Mouse (Mus musculus) thymus, postnatal 25 days (tissue): ENCODE data around the gene Trmt5.

Experiments
- DNase-seq: peaks from one replicate; pipeline ENCODE4 v3.0.0; 2022

Trmt5 gene

GRCm38 (mm10) chr12:73269531-73269930 is 17.0 kb downstream of the Trmt5 start:
- no peak for DNase-seq

DNA sequence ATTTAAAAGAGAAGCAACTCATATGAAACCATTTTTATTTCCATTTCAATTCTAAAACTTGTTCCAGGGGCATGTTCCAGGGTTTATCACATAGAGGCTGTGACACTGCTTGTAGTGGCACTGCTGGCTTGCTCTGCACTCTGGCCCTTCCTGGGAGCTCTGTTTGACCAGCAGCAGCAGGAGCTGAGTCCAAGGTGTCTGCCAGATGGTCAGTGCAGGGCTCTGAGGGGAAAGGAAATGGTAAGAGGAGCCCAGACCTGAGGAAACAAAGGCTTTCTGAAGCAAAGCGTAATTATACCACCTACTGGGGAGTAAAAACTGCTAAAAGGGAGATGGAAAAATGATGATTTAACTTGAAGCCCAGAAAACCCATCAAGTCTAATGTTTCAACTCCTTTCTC is 18.0 kb downstream of the Trmt5 start:
- no peak for DNase-seq

DNA sequence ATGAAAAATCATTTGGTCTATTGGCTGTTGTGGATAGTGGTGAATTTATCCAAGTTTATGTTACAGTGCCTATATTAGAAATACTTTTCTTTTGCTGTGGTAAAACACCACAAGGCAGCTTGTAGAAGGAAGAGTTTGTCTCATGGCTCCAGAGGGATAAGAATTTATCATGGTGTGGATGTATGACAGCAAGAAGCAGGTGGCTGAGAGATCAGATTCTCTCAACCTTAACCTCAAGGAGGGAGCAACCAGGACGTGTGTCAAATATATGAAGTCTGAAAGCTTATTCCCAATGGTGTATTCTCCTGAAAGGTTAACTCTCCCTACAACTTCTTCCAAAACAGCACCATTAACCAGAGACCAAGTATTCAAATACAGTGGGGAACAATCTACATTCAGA is 19.9 kb downstream of the Trmt5 start:
- no peak for DNase-seq

- DNase-seq: no peak
Measured at GRCm38 (mm10) chr12:73265381-73265978, 21.0 kb downstream of the Trmt5 start.

GRCm38 (mm10) chr12:73260339-73260738 is 26.2 kb downstream of the Trmt5 start:
- DNase-seq: no peak

GRCm38 (mm10) chr12:73259269-73259668 is 27.2 kb downstream of the Trmt5 start:
- DNase-seq: no peak

- no peak for DNase-seq
Measured at GRCm38 (mm10) chr12:73255006-73255405, 31.5 kb downstream of the Trmt5 start.

GRCm38 (mm10) chr12:73245687-73246086 is 40.8 kb downstream of the Trmt5 start:
- DNase-seq: no peak

DNA sequence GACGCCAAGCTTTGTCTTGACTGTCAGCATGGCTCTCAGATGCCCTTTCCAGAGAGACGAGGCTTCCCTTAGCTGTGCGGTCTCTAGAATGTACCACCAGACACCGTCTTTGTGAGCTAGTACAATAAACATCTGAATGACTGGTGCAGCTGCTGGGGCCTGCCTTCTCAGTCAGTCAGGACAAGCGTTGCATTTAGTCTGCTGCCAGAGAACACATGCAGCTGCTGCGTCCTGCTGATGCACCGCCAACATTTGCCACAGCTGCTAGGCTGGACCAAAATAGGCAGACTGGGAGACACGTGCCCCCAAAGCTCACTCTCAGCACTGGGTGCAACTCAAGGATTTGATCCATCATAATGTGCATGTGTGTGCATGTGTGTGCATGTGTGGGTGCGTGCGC is 44.5 kb downstream of the Trmt5 start:
- no peak for DNase-seq

DNA sequence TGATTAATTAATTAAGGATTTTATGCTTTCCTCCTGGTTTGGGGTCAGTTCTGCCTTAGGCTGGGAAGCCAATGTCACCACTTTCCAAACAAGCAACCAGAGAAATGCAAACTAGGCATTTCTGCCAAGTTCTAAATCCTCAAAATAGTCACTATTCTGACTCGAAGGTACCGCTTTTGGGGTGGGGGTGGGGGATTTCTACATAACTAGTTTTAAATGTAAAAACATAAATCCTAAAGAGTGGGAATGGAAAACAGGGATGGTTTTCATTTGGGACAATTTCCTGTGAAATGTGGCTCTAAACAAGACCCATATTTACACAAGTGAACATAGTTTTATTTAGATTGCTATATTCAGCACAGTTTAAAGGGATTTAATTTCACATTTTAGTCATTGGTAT is 53.9 kb downstream of the Trmt5 start:
- no peak for DNase-seq

- DNase-seq: no peak
Measured at GRCm38 (mm10) chr12:73231552-73231951, 55.0 kb downstream of the Trmt5 start.

DNA sequence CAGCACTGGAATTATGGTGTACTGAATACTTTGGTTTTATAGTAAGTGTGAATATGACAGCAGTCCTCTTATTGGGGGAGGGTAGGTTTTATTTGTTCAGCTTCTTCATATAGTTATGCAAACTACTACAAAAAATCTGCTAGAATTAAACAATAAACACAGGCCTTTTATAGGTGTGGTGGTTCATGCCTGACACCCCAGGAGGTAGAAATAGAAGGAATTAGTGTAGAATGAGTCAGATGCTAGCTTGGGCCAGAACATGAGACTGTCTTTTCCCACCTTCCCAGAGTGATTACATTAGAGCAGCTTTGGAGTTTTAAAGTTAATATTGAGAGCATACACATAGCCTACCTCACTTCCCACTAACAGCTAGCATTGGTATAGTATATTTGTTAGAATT is 56.3 kb downstream of the Trmt5 start:
- no peak for DNase-seq
